Mouse (Mus musculus): ENCODE measurements around the gene Esrrg. TPM values are rescaled to one million over a fixed set of nuclear protein-coding genes. Genes with fewer than 3 reads are reported as not detected.

The Esrrg gene
- polyA plus RNA-seq, 1 experiment from 2014 or later: 0.33 TPM

GRCm38 (mm10) chr1:187826140-187826539 lies 217.5 kb downstream of the Esrrg start:
- no peak for DNase-seq (ENCODE audit: low spot score)

GRCm38 (mm10) chr1:187826869-187827268 lies 218.3 kb downstream of the Esrrg start:
- no peak for DNase-seq (ENCODE audit: low spot score)

DNA sequence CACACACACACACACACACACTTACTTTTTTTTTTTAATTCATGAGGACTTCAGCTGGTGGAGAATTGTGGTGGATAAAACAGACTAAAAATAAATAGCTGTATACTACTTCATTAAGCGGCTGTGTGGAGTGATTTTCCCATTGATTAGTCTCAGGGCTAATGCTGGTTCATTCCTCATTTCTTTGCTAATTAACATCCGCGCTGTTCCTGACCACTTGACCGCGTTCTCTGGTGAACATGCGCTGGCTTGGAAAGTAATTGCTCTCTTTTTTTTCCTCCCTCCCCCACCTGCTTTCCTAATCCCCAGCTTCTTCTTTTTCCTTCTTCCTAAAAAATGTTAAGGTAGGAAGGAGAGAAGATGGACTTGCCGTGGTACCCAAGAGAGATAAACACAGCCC lies 222.3 kb downstream of the Esrrg start:
- no peak for DNase-seq (ENCODE audit: low spot score)

DNA sequence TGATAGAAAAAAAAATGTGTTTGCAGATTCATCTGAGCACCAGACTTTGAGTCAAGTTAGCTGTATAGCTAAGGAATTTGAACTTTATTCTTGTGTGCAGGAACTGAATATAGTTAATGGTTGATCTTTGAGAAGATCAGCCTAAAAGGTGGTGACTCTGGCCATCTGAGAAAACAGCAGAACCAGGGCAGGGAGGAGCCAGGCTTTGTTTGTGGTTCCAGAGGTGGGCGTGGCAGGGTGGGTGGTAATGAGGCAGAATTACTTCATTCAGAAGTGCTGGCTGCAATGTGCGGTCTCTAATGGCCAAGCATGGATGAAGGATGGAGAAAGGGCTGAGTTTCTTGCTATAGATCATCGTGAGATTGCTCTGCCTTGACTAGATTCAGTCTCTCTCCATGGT lies 224.3 kb downstream of the Esrrg start:
- DNase-seq (ENCODE audit: low spot score): no peak

DNA sequence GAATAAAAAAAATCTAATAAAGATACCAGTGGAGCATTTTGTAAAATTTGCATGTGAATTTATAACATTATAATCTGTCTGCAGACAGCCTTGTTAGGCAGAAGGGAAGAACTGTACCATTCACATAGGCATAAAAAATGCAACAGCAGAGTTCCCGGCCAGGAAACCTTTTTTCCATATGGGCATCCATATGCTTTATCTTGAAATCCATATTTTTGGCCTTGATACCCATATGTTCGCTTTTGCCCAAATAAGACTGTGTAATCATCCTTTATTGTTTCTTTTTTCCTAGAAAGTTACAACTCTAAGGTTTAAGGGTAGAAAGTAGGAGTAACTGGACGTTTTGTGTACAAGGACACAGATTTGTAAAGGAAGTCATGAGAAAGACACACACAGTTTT lies 226.0 kb downstream of the Esrrg start:
- no peak for DNase-seq (ENCODE audit: low spot score)

- no peak for DNase-seq (ENCODE audit: low spot score)
Observed at GRCm38 (mm10) chr1:187836384-187836783, 227.8 kb downstream of the Esrrg start.

DNA sequence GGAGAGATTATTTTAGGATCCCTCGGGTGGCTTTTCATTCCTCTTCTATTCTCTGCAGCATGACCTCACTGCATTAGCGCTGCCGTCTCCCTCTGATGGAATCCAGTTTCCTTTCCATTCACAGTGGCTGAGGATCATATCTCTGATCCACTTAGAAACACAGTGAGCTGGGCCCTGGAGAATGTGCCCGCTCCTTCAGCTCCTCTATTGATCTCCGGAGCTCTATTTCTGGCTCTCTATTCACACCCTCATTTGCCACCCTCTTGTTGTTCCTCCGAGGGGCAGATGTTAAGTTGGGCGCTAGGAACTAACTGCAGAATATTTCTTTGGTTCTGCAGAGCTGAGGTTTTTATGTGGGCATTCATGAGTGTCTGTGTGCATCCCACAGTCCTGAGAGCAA lies 228.3 kb downstream of the Esrrg start:
- no peak for DNase-seq (ENCODE audit: low spot score)

- no peak for DNase-seq (ENCODE audit: low spot score)
Observed at GRCm38 (mm10) chr1:187841629-187842028, 233.0 kb downstream of the Esrrg start.

DNA sequence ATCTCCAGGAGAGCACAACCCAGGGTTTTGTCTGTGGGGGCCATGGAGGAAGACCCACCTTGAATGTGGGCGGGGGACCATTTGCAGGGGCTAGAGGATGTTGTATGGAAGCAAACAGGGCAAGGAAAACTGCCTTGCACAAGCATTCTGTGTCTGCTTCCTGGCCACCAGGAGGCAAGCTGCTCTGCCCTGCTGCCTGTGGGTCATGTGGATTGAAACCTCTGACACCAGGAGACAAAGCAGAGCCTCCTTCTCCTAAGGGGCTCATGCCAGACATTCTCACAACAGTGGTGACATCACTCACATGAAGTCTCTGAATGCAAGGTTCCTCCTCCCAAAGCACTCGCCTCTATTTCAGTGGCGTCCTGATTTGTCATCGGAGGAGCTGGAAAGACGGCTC lies 234.1 kb downstream of the Esrrg start:
- no peak for DNase-seq (ENCODE audit: low spot score)

DNA sequence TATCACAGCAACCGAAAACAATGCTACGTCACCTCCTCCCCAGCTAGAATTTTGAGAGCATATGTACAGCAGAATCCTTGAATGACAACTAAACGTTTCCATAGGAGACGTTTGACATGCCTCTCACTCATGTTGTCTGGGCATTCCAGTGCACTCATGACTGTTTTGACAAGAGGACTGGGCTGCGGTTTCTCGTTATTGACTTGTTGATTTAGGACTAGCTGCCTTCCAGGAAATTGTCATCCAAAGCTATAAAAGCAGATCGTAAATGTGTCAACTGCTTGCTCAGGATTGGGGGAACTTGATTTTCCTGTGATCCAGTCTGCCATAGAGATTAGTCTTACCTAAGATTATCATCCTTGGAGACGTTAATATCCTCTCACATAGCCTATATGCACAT lies 245.6 kb downstream of the Esrrg start:
- DNase-seq (ENCODE audit: low spot score): no peak

DNA sequence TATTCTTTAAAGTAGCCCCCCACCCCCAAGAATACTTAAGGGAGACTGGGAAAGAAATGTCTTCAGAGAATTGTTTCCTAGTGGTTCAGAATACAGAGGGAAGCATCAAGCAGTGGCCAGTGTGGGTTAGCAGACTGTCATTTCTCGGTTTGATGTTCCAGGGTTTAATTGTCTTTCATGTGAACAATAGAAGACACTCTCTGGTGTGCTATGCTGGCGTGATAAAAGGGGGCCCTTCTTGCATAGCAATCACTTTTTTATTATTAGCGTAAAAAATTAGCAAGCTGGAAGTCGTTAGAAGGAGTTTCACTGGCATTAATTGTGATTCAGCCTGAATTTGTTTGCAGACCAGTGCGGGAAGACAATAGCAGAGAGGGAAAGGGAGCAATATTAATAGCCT lies 253.7 kb downstream of the Esrrg start:
- no peak for DNase-seq (ENCODE audit: low spot score)

- no peak for DNase-seq (ENCODE audit: low spot score)
Observed at GRCm38 (mm10) chr1:187868427-187868826, 259.8 kb downstream of the Esrrg start.

DNA sequence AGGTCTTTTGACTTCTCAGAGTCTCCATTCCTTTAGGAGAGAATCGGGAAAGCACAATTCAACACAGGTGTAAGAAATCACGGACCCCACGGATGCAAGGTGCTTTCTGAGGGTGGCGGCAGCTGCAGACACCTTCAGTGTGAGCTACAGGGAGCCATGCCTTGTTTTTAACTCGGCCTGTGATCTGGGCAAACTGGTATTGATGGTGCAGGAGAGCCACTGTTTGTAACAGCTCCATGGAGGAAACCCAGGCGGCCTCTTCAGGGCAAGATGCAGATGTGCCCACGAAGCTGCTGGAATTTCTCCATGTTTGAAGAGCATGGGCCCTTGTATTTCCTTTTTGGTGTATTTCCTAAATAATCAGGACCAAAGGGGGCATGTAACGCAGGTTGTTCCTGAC lies 263.6 kb downstream of the Esrrg start:
- DNase-seq (ENCODE audit: low spot score): no peak

GRCm38 (mm10) chr1:187872744-187873143 lies 264.2 kb downstream of the Esrrg start:
- no peak for DNase-seq (ENCODE audit: low spot score)

DNA sequence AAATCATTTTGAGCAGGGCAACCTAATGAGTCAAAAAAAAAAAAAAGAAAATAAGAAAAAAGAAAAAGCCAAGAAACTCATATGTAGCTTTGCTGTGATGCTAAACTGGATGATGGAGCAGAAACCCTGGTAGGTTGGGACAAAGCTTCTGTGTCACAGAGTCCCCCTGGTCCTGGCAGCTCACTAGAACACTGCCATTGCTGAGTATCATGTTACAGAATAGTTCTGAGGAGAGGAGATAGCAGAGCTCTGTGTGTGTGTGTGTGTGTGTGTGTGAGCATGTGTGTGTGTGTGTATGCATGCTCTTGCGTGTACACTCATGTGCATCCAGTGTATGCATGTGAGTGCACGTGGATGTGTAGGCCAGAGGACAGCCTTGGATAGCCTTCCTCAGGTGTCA lies 265.2 kb downstream of the Esrrg start:
- no peak for DNase-seq (ENCODE audit: low spot score)

DNA sequence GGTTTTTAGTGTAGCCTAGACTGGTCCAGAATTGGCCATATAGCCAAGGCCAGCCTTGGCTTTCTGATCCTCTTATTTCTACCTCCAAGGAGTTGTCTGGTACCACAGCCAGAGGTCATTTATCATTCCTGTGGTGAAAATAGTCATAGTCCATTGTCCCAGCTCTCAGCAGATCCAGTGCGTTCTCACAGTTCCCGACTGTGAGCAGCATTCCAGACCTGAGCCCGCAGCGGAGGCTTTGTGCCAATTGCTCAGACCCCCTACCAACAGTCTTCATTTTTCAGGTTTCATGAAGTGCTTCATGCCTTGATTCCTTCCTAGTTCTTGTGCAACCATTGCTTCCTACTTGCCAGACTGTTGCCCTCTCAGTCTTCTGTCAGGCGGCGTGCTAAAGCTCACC lies 278.7 kb downstream of the Esrrg start:
- no peak for DNase-seq (ENCODE audit: low spot score)

DNA sequence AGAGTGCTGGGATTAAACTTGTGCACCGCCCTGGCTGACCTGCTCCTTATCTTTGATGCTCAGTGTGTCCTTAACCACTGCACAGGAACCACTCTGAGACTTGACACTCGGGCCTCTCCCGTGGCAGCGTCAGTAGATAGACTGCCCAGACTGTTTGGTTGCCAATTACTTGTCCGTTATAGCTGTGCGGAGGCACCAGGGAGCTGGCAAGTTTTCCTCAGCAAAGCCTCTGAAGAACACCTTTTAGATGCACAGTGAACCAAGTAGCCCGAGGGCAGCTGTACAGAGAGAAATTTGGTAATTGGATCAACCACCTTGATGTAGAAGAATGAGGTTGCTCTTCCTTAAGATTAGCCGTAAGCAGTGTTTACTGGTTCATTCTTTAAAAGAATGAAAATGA lies 279.6 kb downstream of the Esrrg start:
- DNase-seq (ENCODE audit: low spot score): no peak

DNA sequence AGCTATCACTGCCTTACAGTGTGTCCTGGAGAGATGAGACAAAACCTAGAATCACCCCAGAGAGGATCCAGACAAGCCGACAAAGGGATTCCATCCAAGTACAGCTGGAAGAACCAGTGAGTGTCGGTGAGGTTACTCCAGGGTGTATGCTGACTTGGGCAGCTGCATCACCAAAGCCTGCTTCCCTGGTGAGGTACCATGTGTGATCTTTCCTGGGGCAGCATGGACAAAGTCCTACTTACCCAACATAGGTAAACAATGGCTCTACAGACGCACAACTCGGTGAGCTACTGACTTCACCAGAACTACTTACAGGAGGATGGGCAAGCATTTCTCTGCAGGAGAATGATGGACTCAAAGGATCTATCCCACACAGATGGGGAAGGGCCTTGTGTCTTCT lies 280.5 kb downstream of the Esrrg start:
- no peak for DNase-seq (ENCODE audit: low spot score)

- DNase-seq (ENCODE audit: low spot score): no peak
Observed at GRCm38 (mm10) chr1:187891262-187891661, 282.7 kb downstream of the Esrrg start.

DNA sequence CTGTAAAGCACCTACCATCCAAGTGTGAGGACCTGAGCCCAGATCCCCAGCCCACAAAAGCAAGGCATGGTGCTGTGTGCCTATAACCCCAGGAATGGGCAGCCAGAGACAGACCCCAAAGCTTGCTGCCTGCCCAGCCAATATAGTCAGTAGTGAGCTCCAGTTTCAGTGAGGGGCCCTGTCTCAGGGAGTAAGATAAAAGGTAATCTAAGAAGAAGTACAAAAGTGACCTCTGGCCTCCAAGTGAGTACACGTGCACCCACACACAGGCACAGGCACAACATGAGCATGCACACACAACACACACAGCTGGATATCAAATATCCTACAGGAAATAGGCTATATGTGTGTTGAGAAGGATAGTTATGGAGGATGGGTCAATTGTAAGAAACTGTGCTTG lies 286.9 kb downstream of the Esrrg start:
- no peak for DNase-seq (ENCODE audit: low spot score)

GRCm38 (mm10) chr1:187896291-187896690 lies 287.7 kb downstream of the Esrrg start:
- DNase-seq (ENCODE audit: low spot score): no peak

GRCm38 (mm10) chr1:187896910-187897309 lies 288.3 kb downstream of the Esrrg start:
- DNase-seq (ENCODE audit: low spot score): no peak

- DNase-seq (ENCODE audit: low spot score): no peak
Observed at GRCm38 (mm10) chr1:187899541-187899940, 290.9 kb downstream of the Esrrg start.

GRCm38 (mm10) chr1:187900756-187901155 lies 292.2 kb downstream of the Esrrg start:
- no peak for DNase-seq (ENCODE audit: low spot score)

GRCm38 (mm10) chr1:187902176-187902575 lies 293.6 kb downstream of the Esrrg start:
- DNase-seq (ENCODE audit: low spot score): no peak
